Mouse (Mus musculus) heart, postnatal 0 days (tissue): ENCODE results near the gene Eya2. TPM values are rescaled to one million over a fixed set of nuclear protein-coding genes. Genes with fewer than 3 reads are reported as not detected.
A peak's percentile ranks its signal among the peaks of the same experiment; 100 is the strongest.
"Not testable (repeated sequence)": the region's sequence is repeated elsewhere in the genome, so short reads cannot be mapped to it uniquely, and the experiment has no call there.

Source experiments
- ATAC-seq: fragments of 200-750 bp; cut with Nextera tagmentation; 2 replicates; pipeline ENCODE4 v1.8.0; 2017; ENCODE audit warnings: low read depth, moderate number of reproducible peaks, moderate library complexity; ENCODE audit not compliant: insufficient read depth
- DNase-seq: peaks from one replicate; pipeline ENCODE4 v3.0.0-alpha.2; 2016; ENCODE audit warnings: low spot score
- H3K27ac ChIP-seq: fragments of 300-500 bp; sonication (generic); 2 replicates; pipeline ENCODE4 v1.5.1; 2014; ENCODE audit warnings: low read depth, mild to moderate bottlenecking
- H3K27me3 ChIP-seq: fragments of 300-500 bp; sonication (generic); 2 replicates; pipeline ENCODE4 v1.6.1; 2014; ENCODE audit warnings: low read length, mixed read lengths; ENCODE audit not compliant: control insufficient read depth, insufficient read depth
- H3K36me3 ChIP-seq: fragments of 300-500 bp; sonication (generic); replicated peaks from 2 replicates; pipeline ENCODE4 v1.6.1; 2014; ENCODE audit warnings: low read length, mixed read lengths; ENCODE audit not compliant: control insufficient read depth, insufficient read depth
- H3K4me1 ChIP-seq: fragments of 300-500 bp; sonication (generic); 2 replicates; pipeline ENCODE4 v1.6.1; 2014; ENCODE audit warnings: antibody characterized with exemption; ENCODE audit not compliant: control insufficient read depth, insufficient read depth
- H3K4me2 ChIP-seq: fragments of 300-500 bp; sonication (generic); 2 replicates; pipeline ENCODE4 v1.6.1; 2014; ENCODE audit warnings: low read depth, mild to moderate bottlenecking, low read length, moderate library complexity
- H3K4me3 ChIP-seq: fragments of 300-500 bp; sonication (generic); 2 replicates; pipeline ENCODE4 v1.5.1; 2014; ENCODE audit warnings: low read depth, low read length
- H3K9ac ChIP-seq: fragments of 300-500 bp; sonication (generic); replicated peaks from 2 replicates; pipeline ENCODE4 v1.6.1; 2014; ENCODE audit warnings: low read depth, low read length, mixed read lengths
- H3K9me3 ChIP-seq: fragments of 300-500 bp; sonication (generic); replicated peaks from 2 replicates; pipeline ENCODE4 v1.6.1; 2016; ENCODE audit warnings: low read length; ENCODE audit not compliant: control insufficient read depth
- CTCF ChIP-seq: IDR thresholded peaks from 2 replicates; pipeline ENCODE4 v1.5.1; 2016; ENCODE audit warnings: antibody characterized with exemption, control low read depth, low read depth
- EP300 ChIP-seq: IDR thresholded peaks from 2 replicates; pipeline ENCODE4 v1.6.1; 2016; ENCODE audit warnings: antibody characterized with exemption, low read depth
- WGBS: fragments of 180-500 bp; shearing (Covaris S2); extraction: QIAGEN DNeasy Blood & Tissue Kit; methylation state at CpG from one replicate; pipeline ENCODE4 v1.1.7; 2014; 5-methylcytosine and 5-hydroxymethylcytosine counted together
- polyA plus RNA-seq: library from polyadenylated mRNA; unstranded; fragments of >200 nt; fragmentation: Nextera tagmentation; extraction: Ambion mirVana; gene quantifications from 2 replicates; pipeline ENCODE4 v1.2.1, GENCODE M21; 2015
- total RNA-seq: library from RNA; depleted of rRNA; stranded (reverse); fragments of >200 nt; gene quantifications from 2 replicates; pipeline ENCODE4 v1.2.3, GENCODE M21; 2014; ENCODE audit warnings: low replicate concordance

Gene Eya2
- total and polyA plus RNA-seq, 2 experiments from 2014 or later = 0.95 to 0.96 TPM

DNA sequence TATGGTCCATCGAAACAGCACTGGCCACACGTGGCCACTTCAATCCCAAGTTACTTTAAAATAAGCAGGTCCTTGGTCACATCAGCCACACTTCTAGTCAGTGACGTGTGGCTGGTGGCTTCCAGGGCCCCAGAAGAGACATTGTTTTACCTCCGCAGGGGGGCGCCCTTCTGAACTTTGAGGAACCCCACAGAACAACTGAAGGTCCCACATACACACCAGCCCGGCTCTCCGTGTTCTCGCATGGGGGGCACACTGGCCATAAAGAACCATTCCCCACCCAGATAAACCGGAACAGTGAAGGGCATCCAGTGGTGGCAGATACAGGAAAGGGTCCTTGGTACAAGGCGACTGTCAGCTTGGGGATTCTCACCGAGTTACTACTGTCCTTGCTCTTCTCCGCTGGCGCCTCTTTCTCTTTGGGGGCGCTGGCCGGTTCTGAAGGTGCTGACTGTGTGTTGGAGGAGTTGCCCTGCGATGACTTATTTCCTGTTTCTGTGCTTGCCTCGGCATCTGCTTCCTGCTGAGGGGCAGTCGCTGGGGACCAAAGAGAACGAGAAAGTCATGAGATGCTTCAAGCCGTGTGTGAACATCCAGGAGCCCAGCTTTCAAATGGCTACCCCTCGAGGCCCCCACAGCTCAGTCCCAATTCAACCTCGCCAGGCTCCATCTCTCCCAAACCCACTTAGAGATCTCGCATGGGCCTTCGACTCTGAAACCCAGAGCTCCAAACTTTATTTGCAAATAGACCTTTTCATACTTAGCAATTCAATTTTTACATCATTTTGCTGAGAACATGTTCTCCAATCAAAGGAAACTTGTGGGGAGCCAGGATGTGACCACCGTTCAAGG is 197.8 kb downstream of the Eya2 start:
- peaks cover 2% of the 10 kb centered on the region; the same call in 1 of the 2 replicates for H3K4me1 ChIP-seq
- H3K36me3 ChIP-seq = peaks cover 79% of the 10 kb centered on the region
- no peaks in the 10 kb centered on the region for H3K9me3 ChIP-seq
- no peak overlapping the region for H3K4me3 ChIP-seq
- peak overlapping the region; percentile 9; the same call in 1 of the 2 replicates for H3K4me2 ChIP-seq
- TF ChIP-seq CTCF = no peak
- TF ChIP-seq EP300 = no peak
- H3K27ac ChIP-seq = peak overlapping the region; percentile 15; the same call in 1 of the 2 replicates
- no peaks in the 10 kb centered on the region for H3K27me3 ChIP-seq
- no peak for ATAC-seq
- DNase-seq = no peak
- no peak overlapping the region for H3K9ac ChIP-seq
- WGBS = 60% methylated on average over 25 of the region's 25 CpGs

DNA sequence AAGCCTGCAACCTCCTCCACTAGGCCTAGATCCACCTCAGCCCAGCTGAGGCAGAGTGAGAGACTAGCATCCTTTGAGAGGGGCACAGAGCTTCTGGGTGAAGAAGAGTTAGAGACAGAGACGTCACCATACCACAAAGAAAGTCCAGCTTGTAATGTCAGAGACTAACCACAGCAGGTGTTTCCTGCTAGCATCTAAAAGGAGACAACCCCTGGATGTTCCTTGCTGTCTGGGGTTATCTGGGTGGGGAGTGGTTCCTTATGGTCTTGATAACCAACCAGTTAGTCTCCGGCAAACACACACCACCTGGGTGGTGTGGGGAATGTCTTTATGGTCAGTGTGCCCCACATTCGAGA is 198.4 kb downstream of the Eya2 start:
- no peak overlapping the region for H3K9ac ChIP-seq
- H3K27ac ChIP-seq = no peak overlapping the region; the same call in 1 of the 2 replicates
- no peak for TF ChIP-seq CTCF
- no peak for TF ChIP-seq EP300
- H3K4me3 ChIP-seq = no peak overlapping the region
- DNase-seq (no peak), ATAC-seq (no peak)
- no peak overlapping the region for H3K4me2 ChIP-seq
- H3K36me3 ChIP-seq = peaks cover 85% of the 10 kb centered on the region
- no peaks in the 10 kb centered on the region for H3K27me3 ChIP-seq
- H3K9me3 ChIP-seq = no peaks in the 10 kb centered on the region
- no peaks in the 10 kb centered on the region for H3K4me1 ChIP-seq
- WGBS = 44% methylated on average over 3 of the region's 3 CpGs

DNA sequence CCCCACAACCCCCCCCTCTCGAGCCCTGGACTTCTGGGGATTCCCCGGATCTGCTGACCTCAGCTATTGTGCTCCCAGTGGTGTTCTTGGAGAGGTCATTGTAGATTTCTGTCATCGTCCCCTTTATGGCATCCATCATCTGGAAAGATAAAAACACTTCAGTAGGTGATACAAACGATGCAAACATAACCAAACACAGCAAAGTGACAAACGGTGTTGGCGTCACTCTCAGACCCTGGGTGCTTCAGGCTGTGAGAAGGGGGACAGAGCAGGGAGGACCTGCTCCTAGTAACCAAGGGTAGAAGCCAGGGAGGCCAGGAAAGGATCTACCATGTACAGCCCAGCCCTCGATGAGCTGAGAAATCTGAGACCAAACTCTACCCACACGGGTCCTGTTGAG is 203.0 kb downstream of the Eya2 start:
- H3K27me3 ChIP-seq = no peaks in the 10 kb centered on the region
- no peak overlapping the region for H3K4me3 ChIP-seq
- no peak overlapping the region for H3K27ac ChIP-seq
- WGBS = 50% methylated on average over 8 of the region's 8 CpGs
- H3K9ac ChIP-seq = no peak overlapping the region
- H3K4me2 ChIP-seq = no peak overlapping the region
- H3K36me3 ChIP-seq = peaks cover 80% of the 10 kb centered on the region
- TF ChIP-seq CTCF = no peak
- TF ChIP-seq EP300 = no peak
- no peaks in the 10 kb centered on the region for H3K9me3 ChIP-seq
- no peaks in the 10 kb centered on the region for H3K4me1 ChIP-seq
- DNase-seq (no peak), ATAC-seq (no peak)

DNA sequence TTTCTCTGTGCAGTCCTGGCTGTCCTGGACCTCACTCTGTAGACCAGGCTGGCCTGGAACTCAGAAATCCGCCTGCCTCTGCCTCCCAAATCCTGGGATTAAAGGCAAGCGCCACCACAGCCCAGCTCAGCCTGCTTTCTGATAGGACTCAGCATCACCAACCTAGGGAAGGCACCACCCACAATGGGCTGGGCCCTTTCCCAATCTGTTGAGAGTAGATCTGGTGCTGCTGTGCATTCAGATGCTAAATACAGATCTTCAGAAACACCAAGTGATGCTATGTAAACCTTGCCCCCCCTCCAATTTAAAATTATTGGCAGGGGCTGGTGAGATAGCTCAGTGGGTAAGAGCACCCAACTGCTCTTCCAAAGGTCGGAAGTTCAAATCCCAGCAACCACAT is 205.3 kb downstream of the Eya2 start:
- H3K36me3 ChIP-seq = peaks cover 72% of the 10 kb centered on the region
- not testable (repeated sequence) for H3K4me2 ChIP-seq
- WGBS = 97% methylated on average over 3 of the region's 3 CpGs

DNA sequence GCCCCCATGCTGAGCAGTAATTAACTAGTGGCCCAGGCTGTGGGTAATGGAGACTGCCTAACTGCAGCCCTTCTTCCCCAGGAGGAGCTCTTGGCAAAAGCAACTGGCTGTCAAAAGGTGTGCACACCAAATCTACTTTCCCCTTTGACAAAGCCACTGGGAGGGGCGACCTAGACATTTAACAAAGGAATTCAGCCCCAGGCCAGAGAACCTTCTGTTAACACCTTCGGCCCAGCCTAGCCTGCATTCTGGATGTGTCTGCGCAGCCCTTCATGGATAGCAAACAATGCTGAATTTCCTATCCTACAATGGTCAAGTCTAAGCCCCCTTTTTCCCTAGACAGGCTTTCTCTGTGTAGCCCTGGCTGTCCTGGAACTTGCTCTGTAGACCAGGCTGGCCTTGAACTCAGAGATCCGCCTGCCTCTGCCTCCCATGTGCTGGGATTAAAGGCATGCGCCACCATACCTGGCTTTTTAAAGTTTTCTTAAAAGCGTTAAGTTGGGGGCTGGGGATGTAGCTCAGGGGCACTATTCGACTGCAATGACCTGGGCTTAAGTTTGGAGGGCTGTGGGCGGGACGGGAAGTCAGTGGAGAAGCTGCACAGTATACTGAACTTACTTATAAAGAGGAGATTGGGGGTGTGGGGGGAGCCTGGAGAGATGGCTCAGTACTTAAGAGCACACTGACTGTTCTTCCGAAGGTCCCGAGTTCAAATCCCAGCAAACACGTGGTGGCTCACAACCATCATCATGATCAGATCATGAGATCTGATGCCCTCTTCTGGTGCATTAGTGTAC is 213.5 kb downstream of the Eya2 start:
- Histone ChIP-seq H3K27me3 (no peaks in the 10 kb centered on the region), H3K36me3 (peaks cover 87% of the 10 kb centered on the region), H3K27ac (no peak overlapping the region), H3K4me1 (no peaks in the 10 kb centered on the region), H3K9me3 (no peaks in the 10 kb centered on the region), H3K9ac (no peak overlapping the region), H3K4me3 (no peak overlapping the region), H3K4me2 (no peak overlapping the region)
- DNase-seq (no peak), ATAC-seq (no peak)
- WGBS = 92% methylated on average over 12 of the region's 12 CpGs
- TF ChIP-seq CTCF (no peak), EP300 (no peak)

More for the DNA sequence above, 205.3 kb downstream of the Eya2 start:
- H3K27ac ChIP-seq, H3K4me1 ChIP-seq, H3K4me3 ChIP-seq, DNase-seq, ATAC-seq, H3K9ac ChIP-seq, H3K9me3 ChIP-seq, H3K27me3 ChIP-seq: not testable (repeated sequence)
